Mouse (Mus musculus): ENCODE results near the gene Hoxd11.
A peak's percentile ranks its signal among the peaks of the same experiment; 100 is the strongest.

Hoxd11 gene

DNA sequence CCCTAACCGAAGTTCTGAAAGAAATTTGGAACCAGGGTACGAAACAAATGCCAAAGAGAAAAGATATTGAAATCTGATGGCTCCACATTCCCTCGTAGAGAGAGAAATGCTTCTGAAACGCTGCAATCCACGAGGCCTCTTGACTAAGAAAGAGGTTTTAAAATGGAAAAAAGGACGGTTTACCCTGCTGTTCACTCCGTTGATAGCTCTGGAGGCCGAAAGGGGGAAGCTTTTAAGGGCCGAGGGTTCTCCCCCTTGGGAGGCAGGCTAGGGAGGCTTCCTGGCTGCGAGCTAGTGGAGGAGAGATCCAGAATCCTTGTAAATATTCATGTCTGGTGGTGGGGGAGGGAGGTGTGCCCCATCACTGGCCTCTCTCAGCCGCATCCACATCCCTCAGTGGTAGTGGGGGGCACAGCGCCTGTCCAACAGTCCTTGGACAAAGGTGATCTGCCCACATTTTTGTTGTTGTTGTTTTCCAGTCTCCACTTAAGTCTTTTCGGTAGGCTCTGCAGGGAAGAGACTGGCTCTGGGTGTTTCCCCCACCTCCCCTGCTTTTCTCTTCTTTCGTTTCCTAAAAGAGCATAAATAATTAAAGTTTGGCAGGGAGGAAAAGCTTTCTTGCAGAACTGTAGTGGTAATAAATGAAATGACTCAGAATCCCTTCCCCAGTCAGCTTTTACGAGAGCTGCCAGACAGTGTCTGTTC is at the start of gene Hoxd11:
Hoxd11 (plus strand) TSS at position 667 of the 705 bp plus-strand sequence.
- DNase-seq: no peak

DNA sequence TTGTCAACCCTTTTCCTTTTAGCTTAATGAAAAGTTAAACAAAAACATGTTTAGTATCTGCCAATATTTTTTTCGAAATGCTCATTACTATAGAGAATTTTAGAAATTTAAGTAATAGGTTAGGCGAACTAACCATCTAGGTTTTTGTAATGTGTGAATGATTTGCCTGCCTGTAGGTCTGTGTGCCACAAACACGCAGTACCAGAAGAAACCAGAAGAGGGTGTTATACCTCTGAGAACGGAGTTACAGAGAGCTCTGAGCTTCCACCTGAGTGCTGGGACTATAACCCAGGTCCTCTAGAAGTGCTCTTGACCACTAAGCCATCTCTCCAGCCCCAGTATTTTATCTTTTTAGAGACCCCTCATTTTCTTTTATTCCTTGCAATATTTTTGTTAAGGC is 43.9 kb upstream of the Hoxd11 start:
- DNase-seq: no peak

GRCm38 (mm10) chr2:74642431-74642830 is 36.9 kb upstream of the Hoxd11 start:
- no peak for DNase-seq

DNA sequence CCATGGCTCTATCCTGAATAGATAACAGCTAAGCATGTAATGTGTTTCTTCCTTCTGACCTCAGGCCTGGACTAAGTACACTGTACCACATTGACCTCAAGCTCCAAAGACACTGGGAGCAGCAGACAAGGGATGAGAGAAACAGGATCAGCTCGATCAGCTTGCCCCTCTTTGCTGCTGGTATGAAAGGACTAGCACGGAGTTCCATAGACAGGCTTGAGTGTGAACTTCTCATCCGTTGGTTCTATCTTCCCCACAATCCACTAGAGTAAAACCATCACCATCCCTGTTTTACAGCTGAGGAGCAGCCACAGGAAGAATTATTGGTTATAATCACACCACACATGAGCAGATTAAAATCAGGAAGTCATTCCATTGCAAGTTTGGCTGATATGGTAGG is 33.7 kb upstream of the Hoxd11 start:
- no peak for DNase-seq

- DNase-seq: no peak
Observed at GRCm38 (mm10) chr2:74647082-74647864, 32.1 kb upstream of the Hoxd11 start.

DNA sequence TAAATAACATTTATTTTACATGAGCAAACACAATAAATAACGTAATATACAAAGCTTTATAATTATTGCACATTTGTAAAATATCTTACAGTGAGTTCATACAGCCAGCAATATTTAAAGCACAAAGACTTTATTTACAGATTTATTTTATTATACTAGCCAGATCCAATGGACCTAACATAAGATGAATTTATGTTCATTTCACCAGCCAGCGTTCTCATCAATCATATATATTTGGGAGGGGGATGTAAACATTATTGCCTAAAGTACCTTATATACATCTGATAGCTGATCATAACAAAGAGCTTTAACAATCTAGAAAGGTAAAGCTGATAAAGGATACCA is 26.4 kb upstream of the Hoxd11 start:
- no peak for DNase-seq

GRCm38 (mm10) chr2:74653781-74654535 is 25.4 kb upstream of the Hoxd11 start:
- no peak for DNase-seq

- DNase-seq: no peak
Observed at GRCm38 (mm10) chr2:74654743-74655419, 24.5 kb upstream of the Hoxd11 start.

DNA sequence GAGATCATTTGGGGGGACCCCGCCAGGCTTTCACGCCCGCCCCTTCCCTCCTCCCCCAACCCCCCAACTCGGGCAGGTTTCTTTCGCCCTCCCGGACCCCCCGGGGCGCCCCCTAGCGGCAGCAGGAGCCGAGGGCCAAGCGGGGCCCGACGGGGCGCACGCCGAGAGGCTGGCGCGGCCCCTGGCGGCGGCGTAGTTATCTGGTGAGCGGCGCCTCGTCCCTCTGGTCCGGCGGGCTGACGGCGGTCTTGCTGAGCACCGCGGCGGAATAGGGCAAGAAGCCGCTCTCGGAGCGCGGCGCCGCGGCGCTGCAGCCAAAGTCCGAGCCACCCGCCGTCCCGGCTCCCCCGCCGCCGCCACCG is 24.0 kb upstream of the Hoxd11 start:
- DNase-seq: peak; percentile 38

DNA sequence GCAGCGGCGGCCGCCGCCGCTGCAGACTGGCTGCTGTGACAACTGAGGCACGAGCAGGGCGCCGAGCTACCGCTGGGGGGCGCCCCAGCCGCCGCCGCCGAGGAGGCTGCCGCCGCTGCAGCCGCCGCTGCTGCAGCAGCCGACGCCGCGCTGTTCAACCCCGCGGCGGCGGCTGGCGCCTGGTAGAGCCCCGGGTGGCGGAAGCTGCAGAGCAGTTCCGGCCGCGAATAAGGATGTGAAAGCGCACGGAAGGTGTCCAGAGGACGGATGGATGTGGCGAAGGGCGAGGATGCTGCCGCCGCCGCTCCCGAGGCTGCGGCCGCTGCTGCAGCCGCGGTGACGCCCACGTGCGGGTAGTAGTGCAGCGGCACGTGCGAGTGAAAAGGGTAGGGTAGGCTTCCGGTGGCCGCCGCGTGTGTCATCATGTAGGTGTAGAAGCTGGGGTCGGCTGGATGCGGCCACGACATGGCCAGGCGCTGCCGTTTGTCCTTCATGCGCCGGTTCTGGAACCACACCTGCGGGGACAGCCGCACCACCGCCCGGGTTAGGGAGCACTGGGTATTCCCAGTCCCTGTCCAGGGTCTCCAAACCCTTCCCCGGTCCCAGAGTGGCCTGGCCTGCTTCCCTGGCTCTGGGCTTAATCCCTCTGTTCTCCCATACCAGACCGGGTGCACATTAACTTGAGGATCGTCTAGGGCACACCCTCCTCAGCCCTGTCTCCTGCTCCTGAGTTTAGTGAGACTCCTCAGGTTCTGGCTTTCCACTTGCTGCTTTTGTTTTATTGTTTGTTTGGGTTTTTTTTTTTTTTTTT is 23.3 kb upstream of the Hoxd11 start:
- DNase-seq: peak; percentile 38

DNA sequence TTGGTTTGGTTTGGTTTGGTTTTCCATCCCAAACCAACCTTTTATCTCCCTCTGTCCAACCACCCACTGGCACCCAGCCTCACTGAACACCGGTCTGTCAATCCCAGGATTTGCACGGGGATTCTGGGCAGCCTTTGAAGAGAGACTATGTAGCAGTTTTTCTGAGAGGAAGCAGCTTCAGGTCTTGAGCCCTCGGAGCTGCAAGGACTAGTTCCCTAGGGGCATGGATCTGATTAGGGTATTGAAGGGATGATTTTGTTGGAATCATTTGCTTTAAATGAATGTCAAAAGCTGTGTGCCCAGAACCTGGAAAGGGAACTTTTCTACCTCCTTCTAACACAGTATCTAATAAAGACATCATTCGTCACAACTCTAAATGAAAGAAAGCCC is 22.7 kb upstream of the Hoxd11 start:
- DNase-seq: peak; percentile 29

DNA sequence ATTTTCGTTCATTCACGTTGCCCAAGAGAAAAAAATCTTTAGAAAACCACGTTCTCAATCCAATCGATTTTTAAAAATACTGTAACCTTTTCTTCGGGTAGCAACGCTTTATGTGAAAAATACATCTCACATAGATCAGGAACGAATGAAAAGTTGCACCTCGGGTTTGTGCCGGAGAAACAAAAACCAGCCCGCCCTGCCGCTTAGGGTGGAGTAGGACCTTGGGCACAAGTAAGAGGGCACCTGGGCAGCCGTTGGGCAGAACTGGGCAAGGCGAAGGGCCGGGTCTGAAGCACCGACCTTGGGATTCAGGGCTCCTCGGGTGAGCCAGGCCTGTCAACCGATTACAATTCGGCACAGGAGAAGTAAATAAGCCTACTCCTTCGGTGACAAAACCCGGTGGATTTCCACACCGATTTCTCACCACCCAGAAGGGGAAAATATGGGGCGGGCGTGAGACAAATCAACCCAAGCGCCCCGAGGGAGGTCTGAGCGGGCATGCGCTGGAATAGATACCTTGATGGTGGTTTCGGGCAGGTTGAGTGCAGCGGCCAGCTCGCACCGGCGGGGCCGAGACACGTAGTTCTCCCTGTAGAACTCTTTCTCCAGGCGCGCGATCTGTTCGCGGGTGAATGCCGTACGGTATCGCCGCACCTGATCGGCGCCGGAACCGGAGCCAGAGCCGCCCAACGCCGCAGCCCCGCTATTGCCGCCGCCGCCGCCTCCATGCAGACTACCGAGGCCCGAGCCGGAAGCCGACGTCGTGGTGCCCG is 21.9 kb upstream of the Hoxd11 start:
- peak; percentile 63 for DNase-seq

DNA sequence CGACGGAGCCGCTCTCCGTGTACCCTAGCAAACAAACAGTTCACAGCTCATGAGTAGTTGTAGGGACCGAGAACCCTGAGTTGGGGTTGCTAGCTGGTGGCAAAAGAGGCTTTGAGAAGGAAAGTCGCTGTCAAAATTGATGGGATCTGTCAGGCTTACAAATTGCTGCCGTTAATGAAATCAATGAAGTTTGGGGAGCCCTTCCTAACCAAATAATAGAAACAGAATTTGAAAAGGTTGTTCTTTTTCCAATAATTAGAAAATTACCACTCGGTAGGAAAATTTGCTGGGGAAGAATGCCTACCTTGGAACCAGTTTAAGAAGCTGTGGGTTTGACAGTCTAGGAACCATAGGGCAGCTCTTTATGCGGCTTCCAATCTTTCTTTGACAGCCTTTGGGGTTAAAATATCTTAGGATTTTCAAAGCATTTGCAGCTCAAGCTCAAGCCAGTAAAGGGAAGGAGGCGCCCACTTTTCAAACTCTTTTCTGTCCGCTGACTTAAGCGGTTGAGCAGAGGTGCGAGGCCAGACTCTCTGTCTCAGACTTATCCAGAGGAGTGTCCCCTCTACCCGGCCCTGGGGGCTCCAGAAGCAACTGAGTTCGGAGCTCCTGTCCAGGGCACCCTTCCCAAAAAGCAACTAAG is 21.2 kb upstream of the Hoxd11 start:
- peak; percentile 21 for DNase-seq

DNA sequence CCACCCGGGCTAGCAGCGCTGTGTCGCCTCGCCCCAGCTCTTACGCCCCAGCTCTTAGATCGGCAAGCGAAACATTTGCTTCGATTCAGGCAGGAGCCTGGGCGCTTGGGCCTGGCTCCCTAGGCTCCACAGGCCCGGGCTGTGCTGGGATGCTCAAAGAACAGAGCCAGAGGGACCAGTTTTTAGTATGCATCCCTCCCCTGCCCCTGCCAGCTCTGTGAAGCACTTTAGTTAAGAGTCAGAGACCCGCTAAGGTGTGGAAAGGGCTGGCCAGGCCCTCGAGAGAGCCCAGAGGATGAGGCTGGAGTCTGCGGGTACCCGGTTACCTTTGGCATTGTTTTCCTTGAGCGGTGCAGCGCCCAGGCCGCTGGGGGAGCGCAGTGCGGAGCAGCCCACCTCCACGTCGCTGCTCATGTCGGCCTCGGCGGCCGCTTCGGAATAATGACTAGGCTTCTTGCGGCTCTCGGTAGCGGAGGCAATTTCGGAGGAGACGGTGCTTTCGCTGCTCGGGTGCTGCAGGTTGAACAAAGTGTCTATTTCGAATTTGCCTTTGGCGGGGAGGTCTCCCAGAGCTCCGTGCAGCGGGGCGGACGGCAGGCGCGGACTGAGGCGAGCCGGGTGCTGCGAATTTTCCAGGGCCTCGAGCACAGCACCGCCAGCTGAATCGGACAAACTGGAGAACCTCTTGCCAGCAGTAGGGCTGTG is 20.5 kb upstream of the Hoxd11 start:
- peak; percentile 43 for DNase-seq

DNA sequence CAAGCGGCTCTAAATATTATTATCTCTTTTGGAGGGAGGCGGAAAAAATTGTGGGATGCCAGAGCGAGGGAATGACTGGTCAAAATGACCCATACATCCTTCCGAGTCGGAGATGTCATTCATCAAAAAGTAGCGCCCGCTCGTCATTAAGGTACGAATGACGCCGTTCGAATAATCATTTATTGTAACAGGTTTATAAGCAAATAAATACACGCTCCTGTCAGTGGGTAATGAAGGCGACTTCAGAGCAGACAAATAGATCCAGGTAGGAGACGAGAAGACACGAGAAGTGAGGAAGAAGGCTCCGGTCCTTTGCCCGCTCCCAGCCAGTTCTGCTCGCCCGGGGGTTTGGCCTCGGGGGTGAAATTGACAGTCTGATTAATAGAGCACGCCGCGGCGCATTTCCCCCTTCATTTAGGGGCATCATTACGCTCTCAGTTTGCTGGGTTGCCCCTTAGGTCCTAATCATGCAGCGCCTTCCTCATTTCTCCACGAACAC is 19.8 kb upstream of the Hoxd11 start, which contains the start of gene Evx2:
Evx2 (minus strand) TSS at position 51 of the 499 bp plus-strand sequence.
- peak; percentile 31 for DNase-seq

GRCm38 (mm10) chr2:74660421-74661375 is 18.7 kb upstream of the Hoxd11 start:
- peak; percentile 8 for DNase-seq

DNA sequence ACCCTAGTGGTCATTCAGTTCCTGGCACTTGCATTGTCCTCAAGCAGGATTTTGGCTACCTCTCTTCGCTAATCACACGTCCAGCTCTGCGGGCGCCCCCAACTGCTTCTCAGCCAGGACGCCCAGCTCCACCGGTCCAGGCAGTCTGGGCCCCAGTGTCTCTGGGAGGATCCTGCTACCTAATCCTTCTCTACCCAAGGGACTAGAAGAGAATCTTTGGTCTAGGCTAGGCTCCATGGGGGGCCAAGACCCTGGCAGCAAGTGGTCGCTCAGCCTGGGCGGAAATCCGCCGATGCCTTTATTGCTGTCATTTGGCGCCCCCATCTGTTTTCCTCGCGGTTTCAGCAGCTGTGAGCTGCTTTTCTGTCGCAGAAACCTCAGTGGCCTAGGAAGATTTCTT is 17.7 kb upstream of the Hoxd11 start:
- peak; percentile 40 for DNase-seq

- peak; percentile 74 for DNase-seq
Observed at GRCm38 (mm10) chr2:74663291-74663925, 15.9 kb upstream of the Hoxd11 start.
